Mouse (Mus musculus) hindbrain, embryonic 12.5 days (tissue): ENCODE measurements around the gene Nrxn2. TPM values are rescaled to one million over a fixed set of nuclear protein-coding genes. Genes with fewer than 3 reads are reported as not detected.
A peak's percentile ranks its signal among the peaks of the same experiment; 100 is the strongest.

ENCODE experiments used
- ATAC-seq: fragments of 200-750 bp; cut with Nextera tagmentation; 2 replicates; pipeline ENCODE4 v1.8.0; 2017; ENCODE audit warnings: moderate TSS enrichment; ENCODE audit not compliant: low FRiP score
- H3K27ac ChIP-seq: fragments of 300-500 bp; sonication (generic); 2 replicates; pipeline ENCODE4 v1.5.1; 2016; ENCODE audit warnings: mild to moderate bottlenecking
- H3K27me3 ChIP-seq: fragments of 300-500 bp; sonication (generic); 2 replicates; pipeline ENCODE4 v1.6.1; 2016; ENCODE audit warnings: mild to moderate bottlenecking
- H3K36me3 ChIP-seq: fragments of 300-500 bp; sonication (generic); 2 replicates; pipeline ENCODE4 v1.6.1; 2016; ENCODE audit warnings: mild to moderate bottlenecking
- H3K4me1 ChIP-seq: fragments of 300-500 bp; sonication (generic); 2 replicates; pipeline ENCODE4 v1.6.1; 2016
- H3K4me2 ChIP-seq: fragments of 300-500 bp; sonication (generic); replicated peaks from 2 replicates; pipeline ENCODE4 v1.6.1; 2016; ENCODE audit warnings: mild to moderate bottlenecking
- H3K4me3 ChIP-seq: fragments of 300-500 bp; sonication (generic); 2 replicates; pipeline ENCODE4 v1.5.1; 2016; ENCODE audit warnings: mild to moderate bottlenecking
- H3K9ac ChIP-seq: fragments of 300-500 bp; sonication (generic); 2 replicates; pipeline ENCODE4 v1.6.1; 2016; ENCODE audit warnings: mild to moderate bottlenecking, moderate library complexity
- H3K9me3 ChIP-seq: fragments of 300-500 bp; sonication (generic); replicated peaks from 2 replicates; pipeline ENCODE4 v1.6.1; 2016; ENCODE audit warnings: mild to moderate bottlenecking
- WGBS: fragments of 180-500 bp; shearing (Covaris S2); methylation state at CpG from one replicate; pipeline ENCODE4 v1.1.7; 2016; 5-methylcytosine and 5-hydroxymethylcytosine counted together
- polyA plus RNA-seq: library from polyadenylated mRNA; unstranded; fragments of >200 nt; fragmentation: Nextera tagmentation; extraction: Ambion mirVana; gene quantifications from 2 replicates; pipeline ENCODE4 v1.2.1, GENCODE M21; 2016

Nrxn2 gene
- polyA plus RNA-seq, 1 experiment from 2014 or later: 21.3 TPM

DNA sequence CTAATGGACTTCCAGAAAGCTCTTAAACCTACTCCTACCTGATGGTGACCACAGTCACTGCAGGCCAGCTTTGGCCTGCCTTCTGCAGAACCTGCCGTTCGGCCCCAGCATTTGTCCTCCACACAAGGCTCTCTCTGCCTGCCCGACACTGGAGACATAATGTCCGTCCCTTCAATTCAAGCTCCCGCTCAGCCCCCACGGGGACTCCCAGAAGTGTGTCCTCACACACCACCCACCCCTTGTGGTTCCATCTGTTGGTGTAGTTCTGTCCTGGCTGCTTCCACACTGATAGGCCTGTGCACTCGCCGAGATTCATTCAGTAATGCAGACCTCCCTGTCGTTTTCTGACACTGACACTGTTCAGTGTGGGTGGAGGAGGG, 2.7 kb downstream of the Nrxn2 start:
- Histone ChIP-seq H3K27me3 (peaks cover 50% of the 10 kb centered on the region), H3K4me1 (peaks cover 80% of the 10 kb centered on the region), H3K27ac (no peak overlapping the region), H3K9ac (peak overlapping the region; percentile 89; the same call in 1 of the 2 replicates), H3K4me3 (0 out of 2 replicates have a peak overlapping the region, but pooled peaks have one; percentile 69), H3K9me3 (no peaks in the 10 kb centered on the region), H3K36me3 (no peaks in the 10 kb centered on the region), H3K4me2 (peak overlapping the region; percentile 90)
- no peak for ATAC-seq
- WGBS: 73% methylated on average over 9 of the region's 9 CpGs

DNA sequence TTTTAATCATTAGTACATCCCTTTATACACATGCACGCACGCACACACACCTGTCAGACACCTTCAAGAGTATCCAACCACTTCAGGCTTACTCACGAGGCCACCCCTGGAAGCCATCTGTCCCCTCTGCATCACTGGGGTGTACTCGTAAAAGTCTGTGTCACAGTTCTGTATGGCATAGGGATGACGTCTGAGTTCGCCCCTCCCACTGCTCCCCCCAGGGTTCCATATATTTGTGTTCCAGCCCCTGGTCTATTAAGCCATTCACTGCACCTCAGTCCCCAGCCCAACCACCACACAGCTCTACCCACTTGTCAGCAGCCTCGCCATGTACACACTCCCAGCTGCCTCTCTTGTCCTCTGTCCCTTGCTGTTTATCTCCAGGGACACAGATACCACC, 3.5 kb downstream of the Nrxn2 start:
- no peak overlapping the region for H3K4me2 ChIP-seq
- no peak overlapping the region for H3K9ac ChIP-seq
- WGBS: 73% methylated on average over 7 of the region's 7 CpGs
- no peaks in the 10 kb centered on the region for H3K9me3 ChIP-seq
- H3K36me3 ChIP-seq: no peaks in the 10 kb centered on the region
- H3K27ac ChIP-seq: no peak overlapping the region
- no peak overlapping the region for H3K4me3 ChIP-seq
- H3K4me1 ChIP-seq: peaks cover 79% of the 10 kb centered on the region
- peaks cover 57% of the 10 kb centered on the region for H3K27me3 ChIP-seq
- ATAC-seq: no peak

- no peak for ATAC-seq
- no peak overlapping the region for H3K4me3 ChIP-seq
- H3K27me3 ChIP-seq: peaks cover 70% of the 10 kb centered on the region
- H3K9ac ChIP-seq: no peak overlapping the region
- no peaks in the 10 kb centered on the region for H3K9me3 ChIP-seq
- H3K36me3 ChIP-seq: peaks cover 3% of the 10 kb centered on the region; the same call in 1 of the 2 replicates
- peaks cover 79% of the 10 kb centered on the region for H3K4me1 ChIP-seq
- WGBS: 87% methylated on average over 16 of the region's 16 CpGs
- H3K4me2 ChIP-seq: no peak overlapping the region
- H3K27ac ChIP-seq: no peak overlapping the region
Measured at GRCm38 (mm10) chr19:6423241-6423640, 4.7 kb downstream of the Nrxn2 start.

DNA sequence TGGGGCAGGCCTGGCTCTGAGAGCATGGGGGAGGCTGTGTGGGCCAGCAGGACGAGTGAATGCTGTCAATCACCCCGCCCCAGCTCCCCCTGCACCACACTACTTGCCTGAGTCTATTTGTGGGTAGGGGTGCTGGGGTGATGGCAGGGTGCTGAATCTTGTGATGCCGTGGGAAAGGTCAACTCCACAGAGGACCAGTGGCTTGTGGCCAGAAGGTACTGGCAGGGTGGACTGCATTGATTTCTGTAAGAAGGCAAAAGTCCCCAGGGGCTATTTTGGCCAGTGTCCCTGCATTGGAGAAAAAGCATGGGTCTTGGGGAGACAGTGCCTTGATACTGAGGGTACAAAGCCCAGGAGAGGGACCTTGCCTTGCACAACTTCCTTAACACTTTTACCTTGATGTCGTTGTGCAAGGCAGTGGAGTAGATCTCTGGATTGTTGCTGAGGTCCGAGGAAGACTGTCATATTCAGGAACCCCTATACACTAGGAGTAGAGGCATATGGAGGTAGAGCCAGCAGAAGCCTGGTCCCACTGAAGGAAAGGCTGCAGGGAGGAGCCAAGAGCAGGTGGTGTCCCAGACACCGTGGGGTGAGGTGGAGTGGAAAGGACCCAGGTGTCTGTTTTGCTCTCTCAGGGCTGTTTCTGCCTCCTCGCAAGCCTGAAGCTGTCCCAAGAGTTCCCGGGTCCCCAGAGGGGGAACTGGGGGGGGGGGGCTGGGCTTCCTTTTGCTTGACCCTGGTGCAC, 5.8 kb downstream of the Nrxn2 start:
- Histone ChIP-seq H3K36me3 (peaks cover 11% of the 10 kb centered on the region; the same call in 1 of the 2 replicates), H3K27me3 (peaks cover 73% of the 10 kb centered on the region), H3K9ac (no peak overlapping the region), H3K4me1 (peaks cover 84% of the 10 kb centered on the region), H3K4me2 (no peak overlapping the region), H3K27ac (peak overlapping the region; percentile 71), H3K9me3 (no peaks in the 10 kb centered on the region), H3K4me3 (no peak overlapping the region)
- ATAC-seq: no peak
- WGBS: 54% methylated on average over 8 of the region's 8 CpGs

DNA sequence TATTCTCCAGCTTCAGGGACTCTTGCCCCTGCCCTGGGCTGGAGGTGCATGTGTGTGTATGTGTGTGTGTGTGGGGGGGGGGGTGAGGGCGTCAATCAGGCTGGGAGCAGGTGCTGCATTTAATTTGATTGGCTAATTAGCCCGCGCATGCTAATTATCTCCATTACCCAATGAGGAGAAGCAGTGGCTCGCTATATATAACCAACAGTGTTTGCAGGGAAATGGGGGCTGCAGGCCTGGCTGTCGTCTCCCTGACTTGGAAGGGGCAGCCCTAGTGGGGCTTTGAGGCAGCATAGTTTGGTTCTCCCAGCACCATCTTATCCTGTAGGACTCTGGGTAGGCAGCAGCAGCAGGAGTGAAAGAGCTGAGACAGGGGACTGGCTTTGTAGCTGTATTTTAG, 7.1 kb downstream of the Nrxn2 start:
- Histone ChIP-seq H3K4me3 (no peak overlapping the region), H3K27me3 (peaks cover 74% of the 10 kb centered on the region), H3K4me2 (peak overlapping the region; percentile 25; the same call in 1 of the 2 replicates), H3K27ac (peak overlapping the region; percentile 71), H3K9me3 (no peaks in the 10 kb centered on the region), H3K4me1 (peaks cover 81% of the 10 kb centered on the region), H3K9ac (no peak overlapping the region), H3K36me3 (peaks cover 11% of the 10 kb centered on the region; the same call in 1 of the 2 replicates)
- WGBS: 48% methylated on average over 5 of the region's 5 CpGs
- ATAC-seq: peak; percentile 53

DNA sequence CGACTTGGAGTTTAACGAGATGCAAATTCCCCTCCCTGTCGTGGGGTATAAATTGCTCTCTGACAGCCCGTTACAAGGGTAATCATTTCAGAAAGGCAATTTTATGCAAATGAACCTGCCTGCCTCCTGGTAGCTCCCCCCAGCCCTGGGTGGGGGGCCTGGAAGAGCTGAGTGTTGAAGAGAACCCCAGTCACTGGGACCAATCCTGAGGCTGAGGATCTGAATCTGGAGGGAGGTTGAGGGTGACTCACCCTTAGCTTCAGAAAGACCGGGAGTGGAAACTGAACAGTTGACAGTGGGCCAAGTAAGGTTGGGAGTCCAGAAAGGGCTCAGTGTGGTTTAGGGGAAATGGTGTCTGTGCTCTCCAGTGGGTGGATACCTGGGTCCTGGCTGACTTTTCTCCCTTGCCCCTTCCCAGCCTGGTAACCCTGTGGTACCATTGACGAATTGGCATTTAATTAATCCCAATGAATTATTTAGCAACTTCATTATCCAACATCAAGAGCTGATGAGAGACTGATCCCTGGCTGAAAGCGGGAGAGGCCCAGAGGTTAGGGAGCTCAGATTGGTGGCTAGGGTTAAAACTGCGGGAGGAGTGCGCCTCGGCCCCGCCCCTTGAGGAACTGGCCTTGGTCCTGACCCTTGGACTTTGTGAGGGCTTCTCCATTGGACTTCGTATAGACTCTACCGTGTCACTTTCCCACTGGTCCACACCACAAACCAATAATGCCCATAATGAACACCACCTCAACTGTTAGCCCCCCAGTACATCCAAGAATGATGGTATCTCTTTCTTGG, 8.4 kb downstream of the Nrxn2 start:
- 19% methylated on average over 13 of the region's 13 CpGs for WGBS
- Histone ChIP-seq H3K36me3 (peaks cover 11% of the 10 kb centered on the region; the same call in 1 of the 2 replicates), H3K4me2 (peak overlapping the region; percentile 67)

GRCm38 (mm10) chr19:6427653-6428434, 9.3 kb downstream of the Nrxn2 start:
- no peak for ATAC-seq
- Histone ChIP-seq H3K27ac (no peak overlapping the region), H3K4me1 (peaks cover 70% of the 10 kb centered on the region), H3K9me3 (no peaks in the 10 kb centered on the region), H3K4me3 (peak overlapping the region; percentile 37), H3K4me2 (peak overlapping the region; percentile 67), H3K9ac (peak overlapping the region; percentile 54), H3K36me3 (peaks cover 11% of the 10 kb centered on the region; the same call in 1 of the 2 replicates), H3K27me3 (peaks cover 58% of the 10 kb centered on the region)
- WGBS: 1% methylated on average over 87 of the region's 94 CpGs

More for the DNA sequence above, 8.4 kb downstream of the Nrxn2 start:
- Histone ChIP-seq H3K27ac (peak overlapping the region; percentile 35; the same call in 1 of the 2 replicates), H3K4me1 (peaks cover 78% of the 10 kb centered on the region), H3K4me3 (no peak overlapping the region), H3K9ac (no peak overlapping the region), H3K9me3 (no peaks in the 10 kb centered on the region), H3K27me3 (peaks cover 63% of the 10 kb centered on the region)
- 0 out of 2 replicates have a peak, but pooled peaks have one; percentile 6 for ATAC-seq

- Histone ChIP-seq H3K27me3 (peaks cover 54% of the 10 kb centered on the region), H3K9ac (peak overlapping the region; percentile 54), H3K36me3 (peaks cover 11% of the 10 kb centered on the region; the same call in 1 of the 2 replicates), H3K4me1 (peaks cover 69% of the 10 kb centered on the region), H3K4me2 (peak overlapping the region; percentile 67), H3K27ac (no peak overlapping the region), H3K4me3 (peak overlapping the region; percentile 37), H3K9me3 (no peaks in the 10 kb centered on the region)
- under 1% methylated on average over 60 of the region's 60 CpGs for WGBS
- peak; percentile 46 for ATAC-seq
Measured at GRCm38 (mm10) chr19:6428501-6429200, 10.1 kb downstream of the Nrxn2 start.

DNA sequence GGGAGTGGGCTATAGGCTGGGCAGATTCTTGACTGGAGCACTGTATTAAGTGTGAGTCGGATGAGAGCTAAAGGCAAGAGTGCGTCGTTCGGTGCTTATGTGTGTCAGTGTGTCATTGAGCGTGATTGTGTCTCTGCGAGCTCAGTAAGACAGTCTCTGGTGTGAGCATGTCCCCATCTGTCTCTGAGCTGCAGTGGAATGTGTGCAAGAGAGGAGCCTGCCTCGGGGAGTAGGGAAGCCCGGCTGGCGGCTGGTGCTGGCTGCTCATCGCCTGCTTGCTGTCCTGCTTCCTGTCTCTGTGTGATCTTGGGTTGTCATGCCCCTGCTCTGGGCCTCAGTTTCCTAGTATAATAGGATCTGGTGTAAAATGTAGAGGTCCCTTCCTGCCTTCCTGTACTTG, 24.5 kb downstream of the Nrxn2 start:
- 62% methylated on average over 10 of the region's 10 CpGs for WGBS
- no peak for ATAC-seq
- Histone ChIP-seq H3K36me3 (no peaks in the 10 kb centered on the region), H3K4me2 (no peak overlapping the region), H3K27ac (no peak overlapping the region), H3K4me1 (peaks cover 50% of the 10 kb centered on the region), H3K9ac (no peak overlapping the region), H3K4me3 (no peak overlapping the region), H3K27me3 (no peaks in the 10 kb centered on the region), H3K9me3 (no peaks in the 10 kb centered on the region)

GRCm38 (mm10) chr19:6445761-6446423, 27.4 kb downstream of the Nrxn2 start:
- peak overlapping the region; percentile 39; the same call in 1 of the 2 replicates for H3K9ac ChIP-seq
- H3K4me3 ChIP-seq: no peak overlapping the region
- WGBS: 21% methylated on average over 10 of the region's 10 CpGs
- peak overlapping the region; percentile 87 for H3K27ac ChIP-seq
- peaks cover 63% of the 10 kb centered on the region for H3K4me1 ChIP-seq
- H3K9me3 ChIP-seq: no peaks in the 10 kb centered on the region
- ATAC-seq: peak; percentile 93
- no peaks in the 10 kb centered on the region for H3K36me3 ChIP-seq
- H3K4me2 ChIP-seq: peak overlapping the region; percentile 44
- no peaks in the 10 kb centered on the region for H3K27me3 ChIP-seq
